Comparison of ENCODE assay signal across 23 mouse cellular contexts in the genomic region with DNA sequence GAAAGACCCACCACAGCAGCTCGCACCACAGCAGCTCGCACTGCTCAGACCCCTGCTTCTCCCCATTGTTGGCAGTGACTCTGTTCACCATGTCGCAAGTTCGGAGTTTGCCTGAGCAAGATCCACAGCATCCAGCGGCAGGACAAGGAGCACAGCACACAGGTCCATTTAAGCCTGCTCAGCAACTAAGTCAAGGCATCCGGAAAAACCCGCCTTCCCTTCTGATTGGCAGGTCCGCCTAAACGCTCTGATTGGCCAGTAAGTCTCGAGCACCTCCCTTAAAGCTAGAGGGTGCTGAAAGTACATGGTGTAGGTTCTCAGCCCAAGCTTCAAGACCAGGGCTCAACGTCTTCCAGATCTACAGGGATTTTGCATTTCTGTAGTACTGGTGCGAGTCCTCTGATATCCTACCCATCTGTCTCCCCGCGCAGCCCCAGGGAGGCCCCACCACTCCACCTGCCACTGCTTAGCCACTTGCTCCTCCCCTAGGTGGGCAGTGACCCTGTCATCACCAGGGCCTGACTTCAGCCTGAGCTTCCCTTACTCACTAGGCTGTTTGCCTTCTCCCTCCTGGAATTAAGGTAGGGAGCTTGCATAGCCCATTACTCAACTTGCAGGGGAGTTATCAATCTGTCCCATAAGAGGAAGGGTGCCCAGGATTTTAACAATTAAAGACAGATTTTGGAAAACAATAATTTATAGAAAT. TPM values are rescaled to one million over a fixed set of nuclear protein-coding genes. Genes with fewer than 3 reads are reported as not detected.
DNase-seq lines count a peak whose midpoint lies in the region; ATAC-seq lines count a peak whose summit lies in the region.
"Had no signal": no experiment of that assay in that cellular context is flagged by ENCODE, and none has a peak within 500 bp of the region (broad histone marks: within the 10 kb centered on the region; RNA-seq: fewer than 3 reads in every experiment).

No protein-coding gene starts in this region.

- H3K27ac ChIP-seq in heart, embryonic 10.5 days: no peak overlapping the region
- no peak overlapping the region for H3K27ac ChIP-seq in midbrain, embryonic 11.5 days (ENCODE audit: low read depth, low read length)
- no peak overlapping the region for H3K27ac ChIP-seq in midbrain, embryonic 16.5 days (ENCODE audit: low read length)
- no peak overlapping the region for H3K27ac ChIP-seq in liver, embryonic 11.5 days (ENCODE audit: low read depth, low read length)
- H3K27ac ChIP-seq: forebrain, embryonic 15.5 days; hindbrain, embryonic 10.5 days; left cerebral cortex, adult 2 months; limb, embryonic 12.5 days had no signal

- no peaks in the 10 kb centered on the region for H3K36me3 ChIP-seq in heart, embryonic 10.5 days
- H3K36me3 ChIP-seq in midbrain, embryonic 11.5 days (ENCODE audit: control insufficient read depth, insufficient read depth, low read length): no peaks in the 10 kb centered on the region
- H3K36me3 ChIP-seq in midbrain, embryonic 16.5 days (ENCODE audit: control insufficient read depth, insufficient read depth, low read length): no peaks in the 10 kb centered on the region
- no peaks in the 10 kb centered on the region for H3K36me3 ChIP-seq in liver, embryonic 11.5 days (ENCODE audit: control insufficient read depth, insufficient read depth, low read length)
- H3K36me3 ChIP-seq: forebrain, embryonic 15.5 days; hindbrain, embryonic 10.5 days; limb, embryonic 12.5 days had no signal

- no peak overlapping the region for H3K9ac ChIP-seq in midbrain, embryonic 11.5 days (ENCODE audit: low read length)
- H3K9ac ChIP-seq in midbrain, embryonic 16.5 days (ENCODE audit: low read depth, low read length): no peak overlapping the region
- H3K9ac ChIP-seq in liver, embryonic 11.5 days (ENCODE audit: low read depth, low read length): no peak overlapping the region
- H3K9ac ChIP-seq: forebrain, embryonic 15.5 days; limb, embryonic 12.5 days had no signal

- no peak for ATAC-seq in midbrain, embryonic 11.5 days (ENCODE audit: low FRiP score)
- no peak for ATAC-seq in midbrain, embryonic 16.5 days
- ATAC-seq in liver, embryonic 11.5 days (replicated peaks; ENCODE audit: low FRiP score): peak; percentile 88
- ATAC-seq: forebrain, embryonic 15.5 days; Patski had no signal

- H3K4me3 ChIP-seq in heart, embryonic 10.5 days: peak overlapping the region; percentile 40
- H3K4me3 ChIP-seq in midbrain, embryonic 11.5 days (ENCODE audit: low read depth, low read length): no peak overlapping the region
- no peak overlapping the region for H3K4me3 ChIP-seq in midbrain, embryonic 16.5 days (ENCODE audit: low read depth, low read length)
- no peak overlapping the region for H3K4me3 ChIP-seq in liver, embryonic 11.5 days (ENCODE audit: low read depth, low read length)
- H3K4me3 ChIP-seq: forebrain, embryonic 15.5 days; hindbrain, embryonic 10.5 days; left cerebral cortex, adult 2 months; limb, embryonic 12.5 days had no signal

- no peak overlapping the region for H3K4me2 ChIP-seq in midbrain, embryonic 11.5 days
- no peak overlapping the region for H3K4me2 ChIP-seq in midbrain, embryonic 16.5 days (ENCODE audit: low read length)
- peak overlapping the region; percentile 45 for H3K4me2 ChIP-seq in liver, embryonic 11.5 days
- H3K4me2 ChIP-seq: forebrain, embryonic 15.5 days; limb, embryonic 12.5 days had no signal

- peak; percentile 82 for DNase-seq in heart, embryonic 10.5 days (ENCODE audit: low spot score)
- no peak for DNase-seq in heart, postnatal 4 days
- DNase-seq in midbrain, embryonic 11.5 days (ENCODE audit: low spot score, missing footprints): peak; percentile 35
- no peak for DNase-seq in liver, embryonic 11.5 days (ENCODE audit: low spot score)
- no peak for DNase-seq in lung, postnatal 36 days
- DNase-seq in right cerebral cortex, postnatal 25 days: no peak
- no peak for DNase-seq in thymus, postnatal 14 days
- DNase-seq: adrenal gland, postnatal 14 days; cerebellum, adult 9-11 months; gastrocnemius, postnatal 14 days; kidney, adult 18-20 months; kidney, postnatal 14 days; lung, adult 2 months; retina, postnatal 1 day; right cerebral cortex, postnatal 4 days; thymus, postnatal 36 days had no signal

- 21% methylated on average over 14 of the region's 14 CpGs for WGBS in heart, embryonic 10.5 days
- 38% methylated on average over 14 of the region's 14 CpGs for WGBS in midbrain, embryonic 11.5 days
- 47% methylated on average over 14 of the region's 14 CpGs for WGBS in midbrain, embryonic 16.5 days
- WGBS in liver, embryonic 11.5 days: 34% methylated on average over 14 of the region's 14 CpGs

- 0 out of 2 replicates have a peak, but pooled peaks cover 3% of the 10 kb centered on the region for H3K4me1 ChIP-seq in heart, embryonic 10.5 days
- no peaks in the 10 kb centered on the region for H3K4me1 ChIP-seq in midbrain, embryonic 11.5 days (ENCODE audit: control insufficient read depth, insufficient read depth, low read length)
- H3K4me1 ChIP-seq in midbrain, embryonic 16.5 days (ENCODE audit: control insufficient read depth, insufficient read depth, low read length): no peaks in the 10 kb centered on the region
- H3K4me1 ChIP-seq in liver, embryonic 11.5 days (replicated peaks; ENCODE audit: control insufficient read depth, insufficient read depth, low read length): no peaks in the 10 kb centered on the region
- H3K4me1 ChIP-seq: forebrain, embryonic 15.5 days; hindbrain, embryonic 10.5 days; limb, embryonic 12.5 days had no signal

- H3K9me3 ChIP-seq in heart, embryonic 10.5 days: no peaks in the 10 kb centered on the region
- no peaks in the 10 kb centered on the region for H3K9me3 ChIP-seq in midbrain, embryonic 11.5 days (ENCODE audit: control insufficient read depth, low read length)
- peaks cover 12% of the 10 kb centered on the region; the same call in 1 of the 2 replicates for H3K9me3 ChIP-seq in midbrain, embryonic 16.5 days (replicated peaks; ENCODE audit: control insufficient read depth, low read length, poor library complexity, severe bottlenecking)
- H3K9me3 ChIP-seq in liver, embryonic 11.5 days (ENCODE audit: control insufficient read depth, low read length): no peaks in the 10 kb centered on the region; the same call in 1 of the 2 replicates
- H3K9me3 ChIP-seq: forebrain, embryonic 15.5 days had no signal

- H3K27me3 ChIP-seq in heart, embryonic 10.5 days (ENCODE audit: insufficient read depth, poor library complexity, severe bottlenecking): no peaks in the 10 kb centered on the region
- H3K27me3 ChIP-seq in midbrain, embryonic 11.5 days (ENCODE audit: control insufficient read depth, insufficient read depth, low read length): no peaks in the 10 kb centered on the region
- no peaks in the 10 kb centered on the region for H3K27me3 ChIP-seq in midbrain, embryonic 16.5 days (ENCODE audit: control insufficient read depth, insufficient read depth, low read depth, low read length)
- no peaks in the 10 kb centered on the region for H3K27me3 ChIP-seq in liver, embryonic 11.5 days (replicated peaks; ENCODE audit: control insufficient read depth, insufficient read depth, low read length)
- H3K27me3 ChIP-seq: CH12.LX; forebrain, embryonic 15.5 days; limb, embryonic 12.5 days; Patski had no signal

RNA-seq across cellular contexts. Expression of a gene that starts 7.9 kb away (rescaled TPM):
- polyA plus RNA-seq in heart, embryonic 10.5 days (2016; fragmentation: Nextera tagmentation; extraction: Ambion mirVana): 1.6 and 1.8 TPM in 2 replicates
- not detected for total RNA-seq in heart, postnatal 4 days (2021)
- polyA plus RNA-seq in midbrain, embryonic 11.5 days (2014; fragmentation: Nextera tagmentation; extraction: Ambion mirVana): 0.46 and 0.74 TPM in 2 replicates
- 0.88 and 1.0 TPM in 2 replicates for polyA plus RNA-seq in midbrain, embryonic 16.5 days (2015; fragmentation: Nextera tagmentation; extraction: Ambion mirVana)
- 2.0 and 3.1 TPM in 2 replicates for polyA plus RNA-seq in liver, embryonic 11.5 days (2014; fragmentation: Nextera tagmentation; extraction: Ambion mirVana)

RNA-seq across cellular contexts. Expression of a gene that starts 13.5 kb away (rescaled TPM):
- polyA plus RNA-seq in heart, embryonic 10.5 days (2016; fragmentation: Nextera tagmentation; extraction: Ambion mirVana): 0.84 and 1.1 TPM in 2 replicates
- total RNA-seq in heart, postnatal 4 days (2021): not detected
- polyA plus RNA-seq in midbrain, embryonic 11.5 days (2014; fragmentation: Nextera tagmentation; extraction: Ambion mirVana): 0.28 and 0.41 TPM in 2 replicates
- polyA plus RNA-seq in midbrain, embryonic 16.5 days (2015; fragmentation: Nextera tagmentation; extraction: Ambion mirVana): 8.0 and 9.2 TPM in 2 replicates
- polyA plus RNA-seq in liver, embryonic 11.5 days (2014; fragmentation: Nextera tagmentation; extraction: Ambion mirVana): 0.71 and 1.3 TPM in 2 replicates
- total RNA-seq: adrenal gland, postnatal 14 days; gastrocnemius, postnatal 14 days had no signal

RNA-seq across cellular contexts. Expression of a gene that starts 14.0 kb away (rescaled TPM):
- 4.2 and 5.5 TPM in 2 replicates for polyA plus RNA-seq in heart, embryonic 10.5 days (2016; fragmentation: Nextera tagmentation; extraction: Ambion mirVana)
- total RNA-seq in heart, postnatal 4 days (2021): 1 to 10 TPM; 2.8 to 3.3 TPM
- polyA plus RNA-seq in midbrain, embryonic 11.5 days (2014; fragmentation: Nextera tagmentation; extraction: Ambion mirVana): 5.2 and 8.2 TPM in 2 replicates
- polyA plus RNA-seq in midbrain, embryonic 16.5 days (2015; fragmentation: Nextera tagmentation; extraction: Ambion mirVana): 4.7 and 8.9 TPM in 2 replicates
- 2.7 and 7.0 TPM in 2 replicates for polyA plus RNA-seq in liver, embryonic 11.5 days (2014; fragmentation: Nextera tagmentation; extraction: Ambion mirVana)

RNA-seq across cellular contexts. Expression of a gene that starts 21.7 kb away (rescaled TPM):
- polyA plus RNA-seq in heart, embryonic 10.5 days (2016; fragmentation: Nextera tagmentation; extraction: Ambion mirVana): 25.0 and 33.9 TPM in 2 replicates
- total RNA-seq in heart, postnatal 4 days (2021): 10 to 100 TPM; 32.3 to 33.6 TPM
- 23.9 and 24.7 TPM in 2 replicates for polyA plus RNA-seq in midbrain, embryonic 11.5 days (2014; fragmentation: Nextera tagmentation; extraction: Ambion mirVana)
- 61.5 and 69.2 TPM in 2 replicates for polyA plus RNA-seq in midbrain, embryonic 16.5 days (2015; fragmentation: Nextera tagmentation; extraction: Ambion mirVana)
- polyA plus RNA-seq in liver, embryonic 11.5 days (2014; fragmentation: Nextera tagmentation; extraction: Ambion mirVana): 18.7 and 20.9 TPM in 2 replicates

RNA-seq across cellular contexts. Expression of a gene that starts 23.6 kb away (rescaled TPM):
- polyA plus RNA-seq in heart, embryonic 10.5 days (2016; fragmentation: Nextera tagmentation; extraction: Ambion mirVana): 2.7 and 3.4 TPM in 2 replicates
- total RNA-seq in heart, postnatal 4 days (2021): 1 to 10 TPM; 2.7 to 3.1 TPM
- 5.8 and 6.4 TPM in 2 replicates for polyA plus RNA-seq in midbrain, embryonic 11.5 days (2014; fragmentation: Nextera tagmentation; extraction: Ambion mirVana)
- polyA plus RNA-seq in midbrain, embryonic 16.5 days (2015; fragmentation: Nextera tagmentation; extraction: Ambion mirVana): 15.3 and 17.6 TPM in 2 replicates
- polyA plus RNA-seq in liver, embryonic 11.5 days (2014; fragmentation: Nextera tagmentation; extraction: Ambion mirVana): 3.4 and 3.6 TPM in 2 replicates

Comparison
In these comparisons a context has a peak if more than half of its experiments do, and no peak if none do; other contexts are left out.
1. DNase-seq: peak in heart, embryonic 10.5 days (single experiment) and midbrain, embryonic 11.5 days (single experiment); none in heart, postnatal 4 days (single experiment), liver, embryonic 11.5 days (single experiment), lung, postnatal 36 days (single experiment), right cerebral cortex, postnatal 25 days (single experiment) and thymus, postnatal 14 days (single experiment).